Mouse (Mus musculus) testis, postnatal 10 days (tissue): ENCODE measurements at regions not wholly inside any gene's neighbourhood (a gene's known extent, or its start where the extent isn't known, plus 50 kb on each side); places are given as distances from the start of the nearest gene placed in this dataset.

Source experiments
- DNase-seq: peaks from one replicate; pipeline ENCODE4 v3.0.0; 2021; ENCODE audit warnings: low spot score

- DNase-seq = no peak
Observed at GRCm38 (mm10) chr16:93387578-93388116, 216.2 kb downstream of the Setd4 start.

GRCm38 (mm10) chr16:93384039-93384537 is 219.8 kb downstream of the Setd4 start:
- DNase-seq = no peak

GRCm38 (mm10) chr16:93382945-93383344 is 220.9 kb downstream of the Setd4 start:
- DNase-seq = no peak

GRCm38 (mm10) chr16:93380717-93381671 is 222.9 kb downstream of the Setd4 start:
- no peak for DNase-seq

GRCm38 (mm10) chr16:93380117-93380516 is 223.7 kb downstream of the Setd4 start:
- no peak for DNase-seq

GRCm38 (mm10) chr16:93379611-93380010 is 224.3 kb downstream of the Setd4 start:
- no peak for DNase-seq

- DNase-seq = no peak
Observed at GRCm38 (mm10) chr16:93374669-93375068, 229.2 kb downstream of the Setd4 start.

GRCm38 (mm10) chr16:93369766-93370146 is 234.1 kb downstream of the Setd4 start:
- DNase-seq = no peak

GRCm38 (mm10) chr16:93368824-93369765 is 234.8 kb downstream of the Setd4 start:
- no peak for DNase-seq

GRCm38 (mm10) chr16:93367995-93368394 is 235.9 kb downstream of the Setd4 start:
- DNase-seq = no peak

- no peak for DNase-seq
Observed at GRCm38 (mm10) chr16:93367246-93367805, 236.5 kb downstream of the Setd4 start.

GRCm38 (mm10) chr16:93366383-93366941 is 237.4 kb downstream of the Setd4 start:
- no peak for DNase-seq

- DNase-seq = no peak
Observed at GRCm38 (mm10) chr16:93365236-93365951, 238.5 kb downstream of the Setd4 start.

- DNase-seq = no peak
Observed at GRCm38 (mm10) chr16:93359772-93360171, 244.1 kb downstream of the Setd4 start.

GRCm38 (mm10) chr16:93358613-93359012 is 245.2 kb downstream of the Setd4 start:
- no peak for DNase-seq

GRCm38 (mm10) chr16:93358166-93358565 is 245.7 kb downstream of the Setd4 start:
- DNase-seq = no peak

- DNase-seq = no peak
Observed at GRCm38 (mm10) chr16:93355204-93355899, 248.5 kb downstream of the Setd4 start.

- DNase-seq = no peak
Observed at GRCm38 (mm10) chr16:93353971-93354370, 249.9 kb downstream of the Setd4 start.

GRCm38 (mm10) chr16:93344555-93344954 is 259.3 kb downstream of the Setd4 start:
- no peak for DNase-seq

- no peak for DNase-seq
Observed at GRCm38 (mm10) chr16:93342701-93343100, 261.2 kb downstream of the Setd4 start.
